Mouse (Mus musculus) heart, embryonic 12.5 days (tissue): ENCODE measurements around the gene D17Wsu92e. TPM values are rescaled to one million over a fixed set of nuclear protein-coding genes. Genes with fewer than 3 reads are reported as not detected.

ENCODE experiments used
- ATAC-seq: fragments of 200-750 bp; cut with Nextera tagmentation; 2 replicates; pipeline ENCODE4 v1.8.0; 2017; ENCODE audit warnings: moderate TSS enrichment, moderate library complexity; ENCODE audit not compliant: insufficient number of reproducible peaks, low FRiP score
- H3K27ac ChIP-seq: fragments of 300-500 bp; sonication (generic); 2 replicates; pipeline ENCODE4 v1.5.1; 2016; ENCODE audit warnings: mild to moderate bottlenecking, moderate library complexity; ENCODE audit not compliant: poor library complexity, severe bottlenecking
- H3K27me3 ChIP-seq: fragments of 300-500 bp; sonication (generic); replicated peaks from 2 replicates; pipeline ENCODE4 v1.6.1; 2016; ENCODE audit warnings: mild to moderate bottlenecking, moderate library complexity
- H3K36me3 ChIP-seq: fragments of 300-500 bp; sonication (generic); 2 replicates; pipeline ENCODE4 v1.6.1; 2016; ENCODE audit warnings: mild to moderate bottlenecking, moderate library complexity
- H3K4me1 ChIP-seq: fragments of 300-500 bp; sonication (generic); replicated peaks from 2 replicates; pipeline ENCODE4 v1.6.1; 2016; ENCODE audit warnings: mild to moderate bottlenecking
- H3K4me2 ChIP-seq: fragments of 300-500 bp; sonication (generic); 2 replicates; pipeline ENCODE4 v1.6.1; 2016; ENCODE audit warnings: mild to moderate bottlenecking, moderate library complexity
- H3K4me3 ChIP-seq: fragments of 300-500 bp; sonication (generic); 2 replicates; pipeline ENCODE4 v1.5.1; 2016; ENCODE audit warnings: mild to moderate bottlenecking
- H3K9ac ChIP-seq: fragments of 300-500 bp; sonication (generic); 2 replicates; pipeline ENCODE4 v1.6.1; 2016; ENCODE audit warnings: mild to moderate bottlenecking, moderate library complexity
- H3K9me3 ChIP-seq: fragments of 300-500 bp; sonication (generic); replicated peaks from 2 replicates; pipeline ENCODE4 v1.6.1; 2016; ENCODE audit warnings: mild to moderate bottlenecking, moderate library complexity
- WGBS: fragments of 180-500 bp; shearing (Covaris S2); methylation state at CpG from one replicate; pipeline ENCODE4 v1.1.7; 2016; 5-methylcytosine and 5-hydroxymethylcytosine counted together
- polyA plus RNA-seq: library from polyadenylated mRNA; unstranded; fragments of >200 nt; fragmentation: Nextera tagmentation; extraction: Ambion mirVana; gene quantifications from 2 replicates; pipeline ENCODE4 v1.2.1, GENCODE M21; 2016

The D17Wsu92e gene
- polyA plus RNA-seq, 1 experiment from 2014 or later = 15.1 TPM

DNA sequence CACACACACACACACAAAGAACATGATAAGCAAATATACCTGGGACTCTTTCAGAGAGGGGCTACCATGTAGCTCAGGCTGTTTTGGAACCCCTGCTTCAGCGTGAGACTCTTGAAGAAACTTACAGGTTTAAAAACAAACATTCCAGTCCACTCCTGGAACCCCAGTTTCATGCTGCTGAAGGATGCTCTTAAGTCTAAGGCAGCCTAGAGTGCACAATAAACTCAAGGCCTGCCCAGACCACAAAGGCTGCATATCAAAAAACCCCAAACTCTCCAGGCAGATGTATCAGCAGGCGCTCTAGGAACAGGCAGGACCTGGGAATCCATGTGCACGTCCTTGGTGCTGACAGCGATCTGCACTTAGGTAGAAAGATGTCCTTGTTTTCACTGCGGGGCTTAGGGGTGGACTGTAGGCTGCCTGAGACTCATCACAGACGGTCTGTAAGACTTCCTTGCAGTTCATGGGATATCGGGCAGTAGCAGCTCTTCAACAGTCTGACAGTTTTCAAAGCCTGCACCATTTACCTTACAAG lies 16.2 kb downstream of the D17Wsu92e start:
- H3K4me1 ChIP-seq = peaks cover 57% of the 10 kb centered on the region
- H3K36me3 ChIP-seq = no peaks in the 10 kb centered on the region
- H3K9ac ChIP-seq = no peak overlapping the region
- 58% methylated on average over 7 of the region's 7 CpGs for WGBS
- no peaks in the 10 kb centered on the region for H3K27me3 ChIP-seq
- H3K4me3 ChIP-seq = no peak overlapping the region
- H3K27ac ChIP-seq = no peak overlapping the region
- H3K4me2 ChIP-seq = no peak overlapping the region
- ATAC-seq = no peak
- no peaks in the 10 kb centered on the region for H3K9me3 ChIP-seq

DNA sequence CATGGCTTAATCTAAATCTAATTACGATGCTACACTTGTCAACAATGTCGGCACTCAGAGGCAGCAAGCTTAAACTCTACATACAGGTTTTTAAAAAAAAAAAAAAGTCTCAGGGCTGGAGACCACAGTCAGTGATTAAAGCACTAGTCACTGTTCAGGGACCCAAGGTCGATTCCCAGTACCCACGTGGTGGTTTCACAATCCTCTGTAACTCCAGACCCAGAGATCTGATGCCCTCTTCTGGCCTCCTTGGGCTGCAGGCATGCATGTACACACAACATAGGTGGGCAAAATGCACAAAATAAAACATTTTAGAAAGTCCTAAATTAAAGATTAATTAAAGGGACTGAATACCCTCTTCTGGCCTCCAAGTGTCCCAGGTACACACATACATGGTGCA lies 16.7 kb downstream of the D17Wsu92e start:
- Histone ChIP-seq H3K4me1 (peaks cover 61% of the 10 kb centered on the region), H3K4me2 (no peak overlapping the region), H3K9ac (no peak overlapping the region), H3K4me3 (no peak overlapping the region), H3K9me3 (no peaks in the 10 kb centered on the region), H3K27ac (no peak overlapping the region), H3K27me3 (no peaks in the 10 kb centered on the region), H3K36me3 (no peaks in the 10 kb centered on the region)
- no peak for ATAC-seq
- 79% methylated on average over 4 of the region's 4 CpGs for WGBS

DNA sequence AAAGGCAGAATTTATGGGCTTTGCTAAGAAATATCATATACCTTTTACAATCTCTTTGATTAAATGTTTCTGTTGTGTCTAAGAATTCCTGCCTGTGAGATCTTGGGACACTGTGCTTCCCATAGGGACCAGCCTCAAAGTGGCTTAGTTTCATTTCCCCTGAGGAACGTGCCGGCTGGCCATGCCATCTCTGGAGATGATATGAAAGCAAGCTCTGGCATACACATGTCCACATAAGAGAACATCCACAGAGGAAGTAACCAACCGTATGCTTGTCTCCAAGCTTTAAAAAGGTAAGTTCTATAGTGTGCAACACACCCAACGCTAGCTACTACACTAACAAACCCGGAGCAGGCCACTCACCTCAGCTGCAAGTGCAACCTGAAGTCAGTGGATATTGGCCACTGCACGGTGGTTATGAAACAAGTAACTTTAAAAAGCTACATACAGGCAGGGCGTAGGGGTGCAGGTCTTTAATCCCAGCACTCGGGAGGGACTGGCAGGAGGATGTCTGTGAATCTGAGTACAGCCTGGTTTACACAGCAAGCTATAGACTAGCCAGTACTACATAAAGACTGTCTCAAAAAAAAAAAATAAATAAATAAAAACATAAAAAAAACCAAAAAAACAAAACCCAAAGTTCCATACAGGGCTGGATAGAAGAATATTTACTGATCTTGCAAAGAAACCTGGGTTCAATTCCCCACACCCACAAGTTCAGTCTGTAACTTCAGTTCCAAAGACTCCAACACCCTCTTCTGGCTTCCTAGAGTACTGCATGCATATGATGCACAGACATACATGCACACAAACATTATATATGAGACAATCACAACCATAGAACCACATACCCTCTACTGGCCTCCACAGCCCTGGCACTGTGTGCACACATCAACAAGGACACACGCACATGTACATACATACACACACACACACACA lies 19.5 kb downstream of the D17Wsu92e start:
- ATAC-seq = no peak
- H3K27ac ChIP-seq = 0 out of 2 replicates have a peak overlapping the region, but pooled peaks have one; percentile 35

DNA sequence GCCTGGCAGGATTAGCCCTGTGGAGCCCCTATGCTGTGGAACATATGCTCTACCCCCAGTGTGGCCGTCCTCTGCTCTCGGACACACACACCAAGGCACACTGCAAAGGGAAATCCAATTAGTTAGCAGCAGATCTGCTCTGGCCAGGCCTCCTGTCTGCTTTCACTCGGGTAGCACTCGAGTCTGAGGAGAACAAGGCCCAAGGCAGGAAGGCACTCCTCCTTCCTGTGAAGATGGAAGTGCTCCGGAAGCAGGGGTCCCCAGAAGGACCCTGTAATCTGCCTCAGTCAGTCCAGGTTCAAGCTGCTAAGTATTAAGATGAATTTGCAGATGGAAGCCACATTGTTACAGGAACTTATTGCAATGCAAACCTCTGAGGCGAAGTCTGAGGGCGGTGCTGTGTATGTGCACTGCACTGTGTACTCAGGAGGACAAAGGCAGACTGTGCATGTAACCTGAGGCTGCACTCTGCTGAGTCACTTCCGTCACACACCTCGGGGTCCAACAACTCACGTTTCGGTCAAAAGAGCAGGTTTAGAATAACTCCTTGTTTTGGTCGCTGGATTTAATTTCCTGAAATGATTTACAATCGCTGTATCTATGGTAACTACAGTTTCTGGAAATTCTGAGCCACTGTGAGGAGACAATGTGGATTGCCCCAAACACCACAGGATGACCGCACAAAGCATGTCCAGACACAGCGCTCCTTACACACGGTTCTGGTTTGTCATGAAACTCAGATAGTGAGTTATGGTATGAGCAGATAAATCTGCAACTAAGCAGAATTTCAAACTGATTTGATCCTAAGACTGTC lies 20.5 kb downstream of the D17Wsu92e start:
- Histone ChIP-seq H3K4me2 (peak overlapping the region; percentile 10), H3K9me3 (no peaks in the 10 kb centered on the region), H3K36me3 (no peaks in the 10 kb centered on the region), H3K4me1 (peaks cover 58% of the 10 kb centered on the region), H3K27me3 (no peaks in the 10 kb centered on the region), H3K27ac (peak overlapping the region; percentile 80), H3K9ac (peak overlapping the region; percentile 32; the same call in 1 of the 2 replicates), H3K4me3 (no peak overlapping the region)
- peak; percentile 52; the same call in 1 of the 2 replicates for ATAC-seq
- 48% methylated on average over 16 of the region's 16 CpGs for WGBS

More for the DNA sequence above, 19.5 kb downstream of the D17Wsu92e start:
- H3K4me2 ChIP-seq = no peak overlapping the region
- no peak overlapping the region for H3K4me3 ChIP-seq
- no peaks in the 10 kb centered on the region for H3K9me3 ChIP-seq
- no peak overlapping the region for H3K9ac ChIP-seq
- peaks cover 66% of the 10 kb centered on the region for H3K4me1 ChIP-seq
- H3K27me3 ChIP-seq = no peaks in the 10 kb centered on the region
- WGBS = 85% methylated on average over 9 of the region's 9 CpGs
- no peaks in the 10 kb centered on the region for H3K36me3 ChIP-seq

DNA sequence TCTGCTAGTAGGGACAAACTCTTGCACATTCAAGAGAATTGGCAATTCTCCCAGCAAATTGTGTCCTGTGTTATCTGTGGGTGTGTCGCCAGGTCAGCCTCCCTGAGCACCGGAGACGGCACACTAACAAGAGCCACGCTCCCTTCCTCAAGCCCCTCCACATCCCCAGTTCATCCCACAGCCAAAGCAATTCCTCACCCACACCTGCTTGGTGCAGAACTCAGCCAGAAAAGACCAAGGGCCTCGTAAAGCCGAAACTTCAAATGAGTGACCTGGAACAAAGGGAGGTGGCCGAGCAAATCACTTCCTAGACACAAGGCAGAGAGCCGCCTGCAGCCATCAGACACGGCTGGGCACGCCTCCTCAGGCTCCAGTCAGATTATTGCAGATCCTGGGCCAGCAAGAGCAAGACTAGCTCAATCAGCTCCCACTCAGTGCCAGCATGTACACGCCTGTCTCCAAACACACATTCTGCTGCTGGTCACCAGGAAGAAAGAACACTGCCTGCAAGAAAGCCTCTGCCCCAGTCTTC lies 23.0 kb downstream of the D17Wsu92e start:
- Histone ChIP-seq H3K4me2 (peak overlapping the region; percentile 69), H3K27ac (peak overlapping the region; percentile 82), H3K9ac (peak overlapping the region; percentile 47), H3K4me3 (peak overlapping the region; percentile 25), H3K36me3 (peaks cover 6% of the 10 kb centered on the region; the same call in 1 of the 2 replicates), H3K4me1 (peaks cover 48% of the 10 kb centered on the region), H3K27me3 (no peaks in the 10 kb centered on the region), H3K9me3 (no peaks in the 10 kb centered on the region)
- WGBS = 19% methylated on average over 11 of the region's 11 CpGs
- 0 out of 2 replicates have a peak, but pooled peaks have one; percentile 52 for ATAC-seq

DNA sequence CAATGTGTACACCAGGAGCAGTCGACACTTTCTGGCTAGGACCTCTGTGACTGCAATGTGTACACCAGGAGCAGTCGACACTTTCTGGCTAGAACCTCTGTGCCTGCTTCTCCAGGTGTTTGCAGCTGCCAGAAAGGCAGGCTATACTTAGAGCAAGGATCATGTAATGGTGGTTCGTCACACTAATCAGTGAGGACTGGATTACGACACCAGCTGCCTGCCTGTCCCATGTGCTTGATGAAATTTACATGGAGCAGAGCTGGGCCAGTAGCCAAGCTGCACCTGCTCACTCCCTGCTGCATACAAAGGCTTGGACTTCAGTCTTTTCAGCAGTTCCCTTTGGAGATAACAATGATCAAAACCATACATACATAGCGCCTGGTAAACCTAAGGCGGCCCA lies 23.7 kb downstream of the D17Wsu92e start:
- Histone ChIP-seq H3K9me3 (no peaks in the 10 kb centered on the region), H3K4me1 (peaks cover 48% of the 10 kb centered on the region), H3K4me3 (peak overlapping the region; percentile 25), H3K27me3 (no peaks in the 10 kb centered on the region), H3K4me2 (peak overlapping the region; percentile 69), H3K9ac (peak overlapping the region; percentile 27; the same call in 1 of the 2 replicates), H3K36me3 (peaks cover 6% of the 10 kb centered on the region; the same call in 1 of the 2 replicates), H3K27ac (peak overlapping the region; percentile 82)
- 22% methylated on average over 6 of the region's 6 CpGs for WGBS
- peak; percentile 56; the same call in 1 of the 2 replicates for ATAC-seq

DNA sequence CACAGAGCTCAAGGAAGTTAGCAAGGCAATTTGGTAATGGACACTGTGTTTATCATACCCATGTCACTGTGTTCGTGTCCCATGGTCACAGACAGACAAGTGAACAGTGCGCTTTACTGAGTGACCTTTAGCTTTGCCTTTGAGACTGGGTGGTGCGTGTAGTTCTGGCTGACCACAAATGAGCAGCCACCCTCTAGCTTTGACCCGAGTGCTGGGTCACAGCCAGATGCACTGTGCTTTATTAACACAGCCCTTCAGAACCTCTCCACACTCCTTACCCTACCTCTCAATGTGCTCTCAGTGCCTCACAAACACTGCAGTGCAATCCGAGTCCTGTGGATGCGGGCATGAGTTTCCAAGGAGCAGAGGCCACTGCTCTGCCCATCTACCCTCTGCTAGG lies 27.3 kb downstream of the D17Wsu92e start:
- ATAC-seq = no peak
- H3K27me3 ChIP-seq = no peaks in the 10 kb centered on the region
- peaks cover 6% of the 10 kb centered on the region; the same call in 1 of the 2 replicates for H3K36me3 ChIP-seq
- 83% methylated on average over 6 of the region's 6 CpGs for WGBS
- peaks cover 35% of the 10 kb centered on the region for H3K4me1 ChIP-seq
- no peak overlapping the region for H3K27ac ChIP-seq
- no peak overlapping the region for H3K9ac ChIP-seq
- H3K4me3 ChIP-seq = no peak overlapping the region
- no peaks in the 10 kb centered on the region for H3K9me3 ChIP-seq
- H3K4me2 ChIP-seq = no peak overlapping the region

DNA sequence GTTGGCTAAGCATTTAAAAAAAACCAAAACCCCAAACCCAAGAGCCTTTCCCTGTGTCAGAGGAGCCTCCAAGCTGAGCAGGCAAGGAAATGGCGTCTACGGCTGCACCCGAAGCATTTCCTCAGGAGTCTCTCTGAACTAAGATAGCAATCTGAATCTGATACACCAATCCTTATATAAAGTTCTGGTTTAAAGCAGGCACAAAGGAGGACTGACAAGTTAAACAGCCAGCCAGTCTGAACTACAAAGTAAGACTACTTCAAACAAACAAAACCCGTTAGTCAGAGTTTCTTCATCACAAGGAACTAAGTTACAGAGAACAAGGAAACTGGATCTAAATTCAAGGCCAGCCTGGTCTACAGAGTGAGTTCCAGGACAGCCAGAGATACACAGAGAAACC lies 27.9 kb downstream of the D17Wsu92e start:
- no peak for ATAC-seq
- H3K9ac ChIP-seq = no peak overlapping the region
- WGBS = 75% methylated on average over 4 of the region's 4 CpGs
- H3K4me1 ChIP-seq = peaks cover 29% of the 10 kb centered on the region
- no peak overlapping the region for H3K4me3 ChIP-seq
- no peak overlapping the region for H3K4me2 ChIP-seq
- H3K9me3 ChIP-seq = no peaks in the 10 kb centered on the region
- H3K36me3 ChIP-seq = peaks cover 6% of the 10 kb centered on the region; the same call in 1 of the 2 replicates
- H3K27me3 ChIP-seq = no peaks in the 10 kb centered on the region
- no peak overlapping the region for H3K27ac ChIP-seq

DNA sequence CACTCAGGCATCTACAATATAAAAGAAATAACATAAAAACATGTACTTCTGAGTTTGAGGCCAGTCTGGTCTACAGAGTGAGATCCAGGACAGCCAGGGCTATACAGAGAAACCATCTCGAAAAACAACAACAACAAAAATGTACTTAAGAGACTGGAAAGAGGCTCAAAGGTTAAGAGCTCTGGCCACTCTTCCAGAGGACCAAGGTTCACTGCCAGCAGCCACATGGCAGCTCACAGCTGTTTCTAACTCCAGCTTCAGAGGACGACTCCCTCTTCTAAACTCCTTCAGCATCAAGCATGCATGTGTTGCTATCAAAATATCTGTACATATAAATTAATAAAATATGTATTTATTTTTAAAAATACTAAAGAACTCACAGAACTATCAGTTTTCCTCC lies 28.9 kb downstream of the D17Wsu92e start:
- Histone ChIP-seq H3K27me3 (no peaks in the 10 kb centered on the region), H3K4me1 (peaks cover 19% of the 10 kb centered on the region), H3K4me2 (no peak overlapping the region), H3K9ac (no peak overlapping the region), H3K36me3 (peaks cover 6% of the 10 kb centered on the region; the same call in 1 of the 2 replicates), H3K9me3 (no peaks in the 10 kb centered on the region), H3K4me3 (no peak overlapping the region), H3K27ac (no peak overlapping the region)
- WGBS = 81% methylated on average over 2 of the region's 2 CpGs
- ATAC-seq = no peak

DNA sequence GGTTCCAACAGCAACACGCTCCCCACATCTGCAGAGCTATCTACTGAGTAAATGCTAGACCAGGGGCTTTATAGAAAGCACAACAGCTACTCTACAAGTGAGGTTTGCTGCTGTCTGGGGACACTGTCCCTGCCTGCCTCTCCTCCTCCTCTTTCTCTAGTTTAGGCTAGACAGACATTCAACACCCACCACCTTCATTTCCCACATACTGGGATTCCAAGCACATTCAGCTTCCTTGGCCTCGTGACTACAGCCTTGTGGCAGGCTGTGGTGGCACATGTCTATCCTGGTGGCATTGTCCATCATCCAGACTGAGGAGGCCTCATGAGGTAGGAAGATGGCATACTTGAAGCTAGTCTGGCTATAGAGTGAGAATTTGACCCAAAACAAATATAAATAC lies 29.5 kb downstream of the D17Wsu92e start:
- WGBS = 86% methylated on average over 2 of the region's 2 CpGs
- no peak overlapping the region for H3K4me3 ChIP-seq
- H3K9me3 ChIP-seq = no peaks in the 10 kb centered on the region
- H3K4me1 ChIP-seq = peaks cover 14% of the 10 kb centered on the region
- no peak overlapping the region for H3K27ac ChIP-seq
- ATAC-seq = no peak
- no peaks in the 10 kb centered on the region for H3K27me3 ChIP-seq
- no peak overlapping the region for H3K9ac ChIP-seq
- peaks cover 10% of the 10 kb centered on the region for H3K36me3 ChIP-seq
- H3K4me2 ChIP-seq = no peak overlapping the region
